Mouse (Mus musculus) adrenal gland, adult 18-20 months (tissue): ENCODE measurements around the gene Srpk3. TPM values are rescaled to one million over a fixed set of nuclear protein-coding genes. Genes with fewer than 3 reads are reported as not detected.
A peak's percentile ranks its signal among the peaks of the same experiment; 100 is the strongest.

ENCODE experiments used
- DNase-seq, 2 experiments: peaks; one replicate each; pipeline ENCODE4 v3.0.0; 2021 to 2022; ENCODE audit warnings: low spot score in 2 of 2
- total RNA-seq, 2 experiments: library from RNA; stranded (reverse); gene quantifications; 1 replicate in 1 of 2; 2 replicates in 1 of 2; pipeline ENCODE4 v1.2.3; 2021

The Srpk3 gene
- total RNA-seq, 2 experiments from 2014 or later = 0.74 TPM; not detected in 1

- DNase-seq = peak; percentile 62 to 63
These were observed 24.3 kb downstream of the Srpk3 start for GRCm38 (mm10) chrX:73798502-73798901.

- no peak for DNase-seq
These were observed 31.6 kb downstream of the Srpk3 start for GRCm38 (mm10) chrX:73805814-73806213.

- no peak for DNase-seq
These were observed 40.9 kb downstream of the Srpk3 start for GRCm38 (mm10) chrX:73815072-73815471.

- DNase-seq = no peak
These were observed 42.5 kb downstream of the Srpk3 start for GRCm38 (mm10) chrX:73816596-73817314.

GRCm38 (mm10) chrX:73823747-73824146 lies 49.5 kb downstream of the Srpk3 start:
- DNase-seq = no peak

- DNase-seq = peak; percentile 16 to 29
These were observed 50.3 kb downstream of the Srpk3 start, which contains the start of gene Pdzd4 for GRCm38 (mm10) chrX:73824185-73825151. Gene Pdzd4, minus strand, starts transcription at chrX:73824969.

Other genes starting within 250 kb of the Srpk3 start
- gene Dusp9, start 135.0 kb upstream of the Srpk3 start, total RNA-seq = under 1 TPM; 0.20 to 0.35 TPM
- 10 to 100 TPM; 10.6 to 11.7 TPM for gene Pnck, start 114.3 kb upstream of the Srpk3 start, total RNA-seq
- gene Slc6a8, start 101.3 kb upstream of the Srpk3 start, total RNA-seq = 10 to 100 TPM; 74.5 to 97.7 TPM
- gene Bcap31, start 58.2 kb upstream of the Srpk3 start, total RNA-seq = 100 to 1,000 TPM; 289 to 309 TPM
- 10 to 100 TPM; 24.0 to 24.3 TPM for gene Abcd1, start 57.8 kb upstream of the Srpk3 start, total RNA-seq
- gene Plxnb3, start 17.3 kb upstream of the Srpk3 start, total RNA-seq = under 1 TPM; 0.30 to 0.61 TPM
- 100 to 1,000 TPM; 495 to 693 TPM for gene Idh3g, start 12.5 kb downstream of the Srpk3 start, total RNA-seq
- 100 to 1,000 TPM; 138 to 158 TPM for gene Ssr4, start 12.6 kb downstream of the Srpk3 start, total RNA-seq
- 1 to 10 TPM; 4.0 to 5.3 TPM for gene Pdzd4, start 50.6 kb downstream of the Srpk3 start, total RNA-seq
- not detected for gene Avpr2, start 117.7 kb downstream of the Srpk3 start, total RNA-seq
- gene L1cam, start 121.7 kb downstream of the Srpk3 start, total RNA-seq = 10 to 100 TPM in 1 of 2 experiments, 1 to 10 TPM in 1; 7.0 to 13.8 TPM
- gene Arhgap4, start 147.5 kb downstream of the Srpk3 start, total RNA-seq = 1 to 10 TPM; 3.1 to 4.2 TPM
- 10 to 100 TPM; 80.3 to 83.2 TPM for gene Naa10, start 147.5 kb downstream of the Srpk3 start, total RNA-seq
- 10 to 100 TPM; 22.0 to 29.6 TPM for gene Renbp, start 156.4 kb downstream of the Srpk3 start, total RNA-seq
- 10 to 100 TPM; 47.7 to 49.5 TPM for gene Hcfc1, start 192.0 kb downstream of the Srpk3 start, total RNA-seq
- gene Irak1, start 249.5 kb downstream of the Srpk3 start, total RNA-seq = 100 to 1,000 TPM; 116 to 120 TPM